Mouse (Mus musculus) CH12.LX (cell line): ENCODE results near the gene Vmn1r51. TPM values are rescaled to one million over a fixed set of nuclear protein-coding genes. Genes with fewer than 3 reads are reported as not detected.
"Not testable (repeated sequence)": the region's sequence is repeated elsewhere in the genome, so short reads cannot be mapped to it uniquely, and the experiment has no call there.

Experiments
- DNase-seq: peaks from one replicate; pipeline ENCODE4 v3.0.0-alpha.2; 2013; ENCODE audit errors: extremely low read depth
- H3K27ac ChIP-seq: 2 replicates; pipeline ENCODE4 v1.5.1; 2012; ENCODE audit warnings: low read depth, mild to moderate bottlenecking, control low read depth, moderate library complexity; ENCODE audit not compliant: insufficient read depth
- H3K27me3 ChIP-seq: replicated peaks from 2 replicates; pipeline ENCODE3; 2012; ENCODE audit warnings: inconsistent platforms
- H3K36me3 ChIP-seq, 2 experiments: replicated peaks in 1 of 2; 2 replicates each; pipeline versions ENCODE3 to v1.6.1; 2012; ENCODE audit warnings: inconsistent platforms in 1 of 2, low read length in 1 of 2, mild to moderate bottlenecking in 1 of 2, mixed read lengths in 1 of 2, moderate library complexity in 1 of 2; ENCODE audit not compliant: control insufficient read depth in 1 of 2, insufficient read depth in 1 of 2
- H3K4me1 ChIP-seq, 2 experiments: 2 replicates each; pipeline ENCODE4 v1.6.1; 2012; ENCODE audit warnings: inconsistent platforms in 1 of 2, moderate library complexity in 1 of 2; ENCODE audit not compliant: insufficient read depth in 2 of 2, control insufficient read depth in 1 of 2
- H3K4me2 ChIP-seq: 2 replicates; pipeline ENCODE4 v1.6.1; 2012; ENCODE audit warnings: low read depth, mild to moderate bottlenecking, control low read depth; ENCODE audit not compliant: poor library complexity, insufficient read depth, severe bottlenecking
- H3K4me3 ChIP-seq, 3 experiments: fragments of 150-350 bp in 1 of 3; sonication (generic) in 1 of 3; replicated peaks in 1 of 3; 2 replicates each; pipeline versions ENCODE3 to v1.5.1; 2011 to 2012; ENCODE audit warnings: low read depth in 2 of 3, low read length in 2 of 3, mild to moderate bottlenecking in 2 of 3, moderate library complexity in 2 of 3, control low read depth in 1 of 3, improper control_type of control experiment in 1 of 3, inconsistent platforms in 1 of 3, mixed read lengths in 1 of 3; ENCODE audit not compliant: poor library complexity in 1 of 3
- H3K79me2 ChIP-seq: replicated peaks from 2 replicates; pipeline ENCODE4 v1.6.1; 2012; ENCODE audit warnings: mild to moderate bottlenecking, moderate library complexity; ENCODE audit not compliant: control insufficient read depth, poor library complexity, insufficient read depth, severe bottlenecking; ENCODE audit errors: extremely low read depth
- H3K9ac ChIP-seq: 2 replicates; pipeline ENCODE4 v1.6.1; 2012; ENCODE audit warnings: low read depth, mild to moderate bottlenecking, control low read depth, moderate library complexity; ENCODE audit not compliant: insufficient read depth
- H3K9me3 ChIP-seq: replicated peaks from 2 replicates; pipeline ENCODE3; 2012; ENCODE audit warnings: low read length, inconsistent platforms, mixed read lengths
- GABPA ChIP-seq: IDR thresholded peaks from 2 replicates; pipeline ENCODE4 v1.6.1; 2012; ENCODE audit warnings: low read depth, low read length, improper control_type of control experiment, inconsistent platforms; ENCODE audit not compliant: insufficient replicate concordance
- MAFK ChIP-seq: IDR thresholded peaks from 2 replicates; pipeline ENCODE4 v1.6.1; 2011; ENCODE audit warnings: low read length, improper control_type of control experiment; ENCODE audit not compliant: insufficient replicate concordance
- MAX ChIP-seq: IDR thresholded peaks from 2 replicates; pipeline ENCODE4 v1.6.1; 2011; ENCODE audit warnings: low read length, improper control_type of control experiment
- MYC ChIP-seq: IDR thresholded peaks from 2 replicates; pipeline ENCODE4 v1.6.1; 2011; ENCODE audit warnings: low read depth, mild to moderate bottlenecking, improper control_type of control experiment, low read length
- NELFE ChIP-seq: IDR thresholded peaks from 2 replicates; pipeline ENCODE4 v1.6.1; 2011; ENCODE audit warnings: low read depth, low read length, improper control_type of control experiment
- PAX5 ChIP-seq: IDR thresholded peaks from 2 replicates; pipeline ENCODE4 v1.6.1; 2012; ENCODE audit warnings: low read length, inconsistent platforms, mixed read lengths
- POLR2A ChIP-seq: IDR thresholded peaks from 2 replicates; pipeline ENCODE4 v1.6.1; 2011; ENCODE audit warnings: low read depth, mild to moderate bottlenecking, improper control_type of control experiment, low read length
- RAD21 ChIP-seq: IDR thresholded peaks from 2 replicates; pipeline ENCODE4 v1.6.1; 2011; ENCODE audit warnings: low read depth, mild to moderate bottlenecking, low read length, improper control_type of control experiment, moderate library complexity
- UBTF ChIP-seq: IDR thresholded peaks from 2 replicates; pipeline ENCODE4 v1.6.1; 2012; ENCODE audit warnings: low read depth, mild to moderate bottlenecking, inconsistent platforms, low read length, improper control_type of control experiment, moderate library complexity
- ZMIZ1 ChIP-seq: IDR thresholded peaks from 2 replicates; pipeline ENCODE4 v1.6.1; 2012; ENCODE audit warnings: low read depth, mild to moderate bottlenecking, inconsistent platforms, low read length, improper control_type of control experiment
- ZNF384 ChIP-seq: IDR thresholded peaks from 2 replicates; pipeline ENCODE4 v1.6.1; 2012; ENCODE audit warnings: low read depth, low read length, improper control_type of control experiment, inconsistent platforms
- dilution Hi-C: fragments of 300-500 bp; cut with MboI; formaldehyde crosslinking; loops from 2 replicates; pipeline ENCODE4 v1.14.3; 2020; ENCODE audit warnings: low sequenced_read_pairs; ENCODE audit not compliant: extremely low pct_unique_long_range_greater_than_20kb, extremely low pct_ligation_motif_present
- in situ Hi-C: fragments of 300-500 bp; cut with MboI; formaldehyde crosslinking; loops from 3 replicates; pipeline ENCODE4 v1.14.3; 2019; ENCODE audit warnings: low sequenced_read_pairs, low pct_ligation_motif_present, low pct_unique_long_range_greater_than_20kb, mixed read lengths
- polyA plus RNA-seq: library from polyadenylated mRNA; unstranded; fragments of >175 nt; gene quantifications from 2 replicates; pipeline ENCODE4 v1.2.1, GENCODE M21; 2012; ENCODE audit warnings: low read depth; ENCODE audit not compliant: insufficient read length
- total RNA-seq, 2 experiments: library from RNA; depleted of rRNA; stranded (reverse); fragments of 300-350 nt in 1 of 2; fragments of >200 nt in 1 of 2; gene quantifications; 2 replicates each; pipeline ENCODE4 v1.2.3; 2012 to 2014

Vmn1r51 gene
- total RNA-seq (2012; rRNA removed) = not detected in 2 replicates
- not detected in 2 replicates for total RNA-seq (2014; rRNA removed)
- polyA plus RNA-seq = not detected in 2 replicates

DNA sequence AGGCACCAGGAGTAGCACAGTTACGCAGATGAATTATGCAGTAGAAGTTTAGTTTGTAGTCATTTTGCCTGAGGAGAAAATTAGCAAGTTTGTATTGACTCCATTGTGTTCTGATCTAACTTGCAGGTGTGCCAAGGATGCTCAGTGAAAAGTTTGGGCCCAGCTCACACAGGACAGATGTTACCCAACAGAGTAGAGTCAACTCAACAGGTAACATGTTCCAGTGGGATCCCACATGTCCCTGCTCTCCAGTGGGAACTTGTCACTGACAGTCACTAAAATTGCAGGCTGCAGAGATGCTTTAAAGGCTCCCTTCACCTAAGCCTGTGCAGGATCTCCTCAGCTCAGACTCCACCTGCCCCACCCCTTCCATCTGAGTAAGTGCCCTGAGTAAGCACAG lies at the start of gene Vmn1r51:
Vmn1r51 (plus strand) TSS at position 301 of the 400 bp plus-strand sequence.
- H3K79me2 ChIP-seq, H3K36me3 ChIP-seq, H3K27ac ChIP-seq, DNase-seq, H3K9ac ChIP-seq, dilution Hi-C loops, H3K4me2 ChIP-seq, H3K9me3 ChIP-seq, H3K4me1 ChIP-seq, H3K4me3 ChIP-seq, in situ Hi-C loops: not testable (repeated sequence)
- H3K27me3 ChIP-seq = peaks cover 68% of the 10 kb centered on the region

DNA sequence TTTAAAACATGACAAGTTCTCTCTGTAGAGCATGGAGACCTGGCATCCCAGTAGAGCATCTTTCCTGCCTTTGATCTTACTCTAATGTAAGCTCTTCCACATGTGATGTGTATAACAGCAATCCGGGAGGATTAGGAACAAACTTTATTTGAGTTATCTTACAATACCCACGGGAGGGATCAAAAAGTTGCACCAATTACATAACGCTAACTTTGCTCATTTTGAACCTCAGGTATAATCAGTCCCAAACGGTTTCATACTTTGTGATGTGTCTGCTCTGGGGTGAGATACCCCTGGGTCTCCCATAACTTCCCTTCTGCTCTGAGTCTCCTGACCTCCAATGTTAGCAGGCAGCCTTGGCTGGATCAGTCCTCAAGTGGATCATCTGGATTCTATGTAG lies 44.0 kb upstream of the Vmn1r51 start, which contains the start of gene Vmn1r49:
Vmn1r49 (minus strand) TSS at position 101 of the 400 bp plus-strand sequence.
- no peak for DNase-seq
- in situ Hi-C loops = no loop called here
- Histone ChIP-seq H3K27ac (no peak within 1 kb of the TSS), H3K4me3 (no peak within 1 kb of the TSS), H3K9me3 (no peaks in the 10 kb centered on the region), H3K27me3 (peaks cover 58% of the 10 kb centered on the region), H3K4me1 (no peaks in the 10 kb centered on the region), H3K36me3 (no peaks in the 10 kb centered on the region), H3K4me2 (no peak within 1 kb of the TSS), H3K79me2 (no peaks in the 10 kb centered on the region), H3K9ac (no peak within 1 kb of the TSS)
- dilution Hi-C loops = no loop called here
- TF ChIP-seq NELFE (no peak), MAX (no peak), RAD21 (no peak), MYC (no peak), ZMIZ1 (no peak)

DNA sequence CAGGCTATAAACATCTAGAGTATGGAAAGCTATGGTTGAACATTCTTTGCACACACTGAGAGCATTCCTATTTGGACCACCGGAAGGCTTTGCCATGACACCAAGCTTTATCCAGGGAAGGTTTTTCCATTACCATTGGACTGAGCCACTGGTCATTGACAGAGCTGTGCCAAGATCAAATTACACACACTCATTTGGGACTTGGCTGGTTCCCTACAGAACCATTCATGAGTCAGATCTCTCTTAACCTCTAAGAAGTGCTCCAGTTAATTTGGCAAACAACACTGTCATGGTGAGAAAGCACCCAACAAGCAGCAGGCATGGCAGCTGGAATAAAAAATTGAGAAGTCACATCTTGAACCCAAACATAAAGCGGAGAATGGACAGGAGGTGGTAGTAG lies 21.8 kb upstream of the Vmn1r51 start:
- Histone ChIP-seq H3K9ac (no peak overlapping the region), H3K4me1 (no peaks in the 10 kb centered on the region), H3K9me3 (no peaks in the 10 kb centered on the region), H3K79me2 (no peaks in the 10 kb centered on the region), H3K36me3 (no peaks in the 10 kb centered on the region), H3K27ac (no peak overlapping the region), H3K27me3 (peaks cover 72% of the 10 kb centered on the region)
- dilution Hi-C loops = no loop called here
- DNase-seq = no peak
- TF ChIP-seq UBTF (no peak), GABPA (no peak), PAX5 (no peak), MAFK (no peak), MYC (no peak), ZNF384 (no peak), POLR2A (no peak)
- TF ChIP-seq, all 38 proteins: peak for 0
- H3K4me3 ChIP-seq = no peak overlapping the region
- in situ Hi-C loops = no loop called here
- H3K4me2 ChIP-seq = no peak overlapping the region
